Mouse (Mus musculus): ENCODE results near the gene Atl3.

- TF ChIP-seq GATA1 (IDR thresholded peaks at IDR 0.05; ENCODE audit: low read length) (no peak), TAL1 (IDR thresholded peaks at IDR 0.05; ENCODE audit: low read length) (no peak)
Observed at GRCm38 (mm10) chr19:7557328-7557822, 63.5 kb downstream of the Atl3 start, which contains the start of gene Pla2g16.

Measured in erythroblast, embryonic 14.5 days (primary cell).